Mouse (Mus musculus) ES-Bruce4 (cell line): ENCODE data around the gene Pex11b.
A peak's percentile ranks its signal among the peaks of the same experiment; 100 is the strongest.

Experiments
- CTCF ChIP-seq: IDR thresholded peaks from one replicate; pipeline ENCODE4 v1.8.1; 2011; ENCODE audit warnings: low read depth, low read length
- POLR2A ChIP-seq: IDR thresholded peaks from one replicate; pipeline ENCODE4 v1.8.1; 2011; ENCODE audit warnings: low read length; ENCODE audit not compliant: insufficient read depth

DNA sequence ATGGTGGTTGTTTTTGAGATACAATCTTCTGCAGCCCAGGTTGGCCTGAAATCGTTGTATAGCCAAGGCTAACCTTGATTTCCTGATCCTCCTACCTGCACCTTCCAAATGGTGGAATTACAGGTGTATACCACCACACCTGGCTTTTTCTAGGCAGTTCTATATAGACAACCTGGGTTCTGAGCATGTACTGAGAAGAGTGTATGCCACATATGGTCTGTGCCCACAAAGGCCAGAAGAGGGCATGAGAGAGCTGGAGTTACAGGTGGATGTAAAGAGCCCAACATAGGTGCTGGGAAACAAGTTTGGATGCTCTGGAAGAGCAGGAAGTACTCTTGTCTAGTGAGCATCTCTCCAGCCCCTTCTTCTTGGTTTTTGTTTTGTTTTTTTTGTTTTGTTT lies 32.1 kb downstream of the Pex11b start:
- no peak for TF ChIP-seq POLR2A
- TF ChIP-seq CTCF: peak; percentile 50
